ENCODE assay signal across 8 mouse cellular contexts in the genomic region with DNA sequence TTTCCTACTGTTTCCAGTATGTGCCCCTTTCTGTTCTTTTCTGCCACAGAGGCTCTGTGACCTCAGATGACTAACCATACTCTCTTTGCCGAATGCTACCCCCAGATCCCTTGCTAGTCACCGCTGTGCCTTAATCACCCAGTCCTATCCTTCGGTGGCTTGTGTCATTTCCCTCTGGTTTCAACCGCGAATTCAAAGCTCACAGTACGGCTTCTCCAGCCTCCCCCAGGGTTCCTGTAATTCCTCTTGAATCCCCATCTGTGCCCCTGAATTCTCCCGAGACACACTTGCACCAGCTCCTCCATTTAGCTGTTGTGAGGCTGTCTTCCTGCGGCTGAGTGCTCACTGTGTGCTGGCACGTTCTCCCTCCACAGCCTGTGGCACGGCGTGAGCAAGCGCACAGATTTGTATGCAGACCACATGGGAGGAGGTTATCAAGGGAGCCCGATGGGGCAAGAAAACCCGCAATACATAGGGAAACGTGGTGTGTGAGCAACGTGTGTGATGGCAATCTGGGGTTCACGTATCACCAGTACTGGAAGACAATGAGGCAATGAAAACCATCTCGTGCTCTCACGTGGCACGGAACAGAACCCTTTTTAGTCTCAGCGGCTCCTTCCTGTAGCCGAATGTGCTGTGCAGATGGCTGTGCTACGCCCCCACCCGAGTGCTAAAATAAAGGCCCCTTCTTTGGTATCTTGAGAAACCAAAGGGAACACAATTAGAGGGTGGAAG.
DNase-seq lines count a peak whose midpoint lies in the region; ATAC-seq and TF ChIP-seq lines count a peak whose summit lies in the region.

No protein-coding gene starts in this region.

- no peaks in the 10 kb centered on the region for H3K4me1 ChIP-seq in liver, postnatal 0 days (ENCODE audit: insufficient read depth)

- no peak for ATAC-seq in liver, postnatal 0 days

- no peak overlapping the region for H3K27ac ChIP-seq in liver, postnatal 0 days (ENCODE audit: low read depth)

- TF ChIP-seq EP300 in liver, postnatal 0 days (IDR thresholded peaks at IDR 0.05; ENCODE audit: low read depth), result no peak

- H3K27me3 ChIP-seq in liver, postnatal 0 days (ENCODE audit: insufficient read depth, low read length), result 0 out of 2 replicates have a peak, but pooled peaks cover 4% of the 10 kb centered on the region

- TF ChIP-seq CTCF in liver, postnatal 0 days (IDR thresholded peaks at IDR 0.05; ENCODE audit: low read depth), result no peak

- H3K36me3 ChIP-seq in liver, postnatal 0 days (replicated peaks; ENCODE audit: insufficient read depth, low read length), result no peaks in the 10 kb centered on the region

- WGBS in liver, postnatal 0 days (ENCODE audit: insufficient replicate concordance), result 7% methylated on average over 24 of the region's 24 CpGs

- H3K9ac ChIP-seq in liver, postnatal 0 days (replicated peaks), result no peak overlapping the region

- peak overlapping the region; percentile 43 for H3K4me2 ChIP-seq in liver, postnatal 0 days (ENCODE audit: low read depth, low read length)

- H3K9me3 ChIP-seq in liver, postnatal 0 days (ENCODE audit: low read length), result no peaks in the 10 kb centered on the region

- DNase-seq in adrenal gland, postnatal 10 days, result peak; percentile 6
- no peak for DNase-seq in adrenal gland, adult 18-20 months (ENCODE audit: low spot score in 2 of 2)
- peak; percentile 66 to 76 for DNase-seq in cerebellum, adult 18-20 months
- peak; percentile 21 for DNase-seq in forelimb bud, embryonic 11.5 days (ENCODE audit: low read depth, low spot score)
- peak; percentile 84 to 91 for DNase-seq in layer of hippocampus, adult 18-20 months (ENCODE audit: low spot score in 2 of 2)
- DNase-seq in liver, postnatal 0 days, result no peak
- peak; percentile 88 to 95 for DNase-seq in right cerebral cortex, postnatal 10 days (ENCODE audit: low spot score in 2 of 2)
- no peak for DNase-seq in gastrocnemius, postnatal 25 days

- H3K4me3 ChIP-seq in liver, postnatal 0 days (ENCODE audit: low read depth, low read length), result no peak overlapping the region; the same call in 1 of the 2 replicates

Comparison
In these comparisons a context has a peak if more than half of its experiments do, and no peak if none do; other contexts are left out.
1. DNase-seq: peak in adrenal gland, postnatal 10 days (single experiment), cerebellum, adult 18-20 months (2 of 2), forelimb bud, embryonic 11.5 days (single experiment), layer of hippocampus, adult 18-20 months (2 of 2) and right cerebral cortex, postnatal 10 days (2 of 2); none in adrenal gland, adult 18-20 months (0 of 2), liver, postnatal 0 days (single experiment) and gastrocnemius, postnatal 25 days (single experiment).